In genomic region chr1:86507866-86508265, GRCm38 (mm10) we compare ENCODE assay signal across 23 mouse cellular contexts. TPM values are rescaled to one million over a fixed set of nuclear protein-coding genes. Genes with fewer than 3 reads are reported as not detected.
DNase-seq lines count a peak whose midpoint lies in the region; ATAC-seq and TF ChIP-seq lines count a peak whose summit lies in the region.
"Had no signal": no experiment of that assay in that cellular context is flagged by ENCODE, and none has a peak within 500 bp of the region (broad histone marks: within the 10 kb centered on the region; RNA-seq: fewer than 3 reads in every experiment).

No protein-coding gene starts in this region.

- 83% methylated on average over 5 of the region's 5 CpGs for WGBS in forebrain, embryonic 10.5 days
- 88% methylated on average over 5 of the region's 5 CpGs for WGBS in forebrain, postnatal 0 days
- WGBS in hindbrain, embryonic 16.5 days, result 91% methylated on average over 5 of the region's 5 CpGs
- WGBS in hindbrain, embryonic 12.5 days, result 87% methylated on average over 5 of the region's 5 CpGs
- 89% methylated on average over 5 of the region's 5 CpGs for WGBS in limb, embryonic 10.5 days

- H3K27me3 ChIP-seq in forebrain, embryonic 10.5 days (ENCODE audit: poor library complexity, severe bottlenecking), result no peaks in the 10 kb centered on the region
- no peaks in the 10 kb centered on the region for H3K27me3 ChIP-seq in forebrain, postnatal 0 days (ENCODE audit: insufficient read depth, low read length)
- no peaks in the 10 kb centered on the region for H3K27me3 ChIP-seq in hindbrain, embryonic 16.5 days (replicated peaks; ENCODE audit: control insufficient read depth, insufficient read depth, low read length)
- H3K27me3 ChIP-seq in hindbrain, embryonic 12.5 days, result no peaks in the 10 kb centered on the region
- no peaks in the 10 kb centered on the region for H3K27me3 ChIP-seq in limb, embryonic 10.5 days (ENCODE audit: low read depth, poor library complexity, severe bottlenecking)
- H3K27me3 ChIP-seq: forebrain, embryonic 13.5 days; hindbrain, embryonic 15.5 days; kidney, embryonic 15.5 days; limb, embryonic 12.5 days had no signal

- ATAC-seq in forebrain, postnatal 0 days, result no peak
- no peak for ATAC-seq in hindbrain, embryonic 16.5 days
- ATAC-seq in hindbrain, embryonic 12.5 days (ENCODE audit: low FRiP score), result no peak
- ATAC-seq: forebrain, embryonic 13.5 days; liver, embryonic 12.5 days had no signal

- H3K9ac ChIP-seq in forebrain, postnatal 0 days, result no peak overlapping the region
- peak overlapping the region; percentile 8; the same call in 1 of the 2 replicates for H3K9ac ChIP-seq in hindbrain, embryonic 16.5 days (ENCODE audit: low read depth, low read length)
- no peak overlapping the region for H3K9ac ChIP-seq in hindbrain, embryonic 12.5 days
- H3K9ac ChIP-seq: forebrain, embryonic 13.5 days; hindbrain, embryonic 15.5 days; kidney, embryonic 15.5 days; limb, embryonic 12.5 days had no signal

- no peak overlapping the region for H3K4me2 ChIP-seq in forebrain, postnatal 0 days (ENCODE audit: low read depth)
- H3K4me2 ChIP-seq in hindbrain, embryonic 16.5 days (ENCODE audit: low read length), result no peak overlapping the region
- no peak overlapping the region for H3K4me2 ChIP-seq in hindbrain, embryonic 12.5 days (replicated peaks)
- H3K4me2 ChIP-seq: forebrain, embryonic 13.5 days; heart, embryonic 11.5 days; hindbrain, embryonic 15.5 days; kidney, embryonic 15.5 days; limb, embryonic 12.5 days; liver, embryonic 12.5 days; midbrain, embryonic 11.5 days had no signal

- no peak for DNase-seq in forebrain, embryonic 10.5 days (ENCODE audit: extremely low spot score, low spot score)
- DNase-seq in forebrain, postnatal 0 days, result no peak
- DNase-seq in right cerebral cortex, adult 18-20 months, result peak; percentile 51
- no peak for DNase-seq in right cerebral cortex, postnatal 10 days (ENCODE audit: low spot score in 2 of 2)
- no peak for DNase-seq in limb, embryonic 10.5 days (ENCODE audit: low spot score)
- DNase-seq in spleen, postnatal 36 days (ENCODE audit: low spot score in 2 of 2), result no peak
- DNase-seq: adrenal gland, postnatal 25 days; cerebellum, adult 11 months; kidney, adult 11 months; kidney, postnatal 36 days; lung, adult 18-20 months; lung, postnatal 10 days; right cerebral cortex, postnatal 14 days; thymus, postnatal 25 days had no signal

- H3K36me3 ChIP-seq in forebrain, embryonic 10.5 days (replicated peaks), result no peaks in the 10 kb centered on the region
- H3K36me3 ChIP-seq in forebrain, postnatal 0 days (ENCODE audit: insufficient read depth), result no peaks in the 10 kb centered on the region
- H3K36me3 ChIP-seq in hindbrain, embryonic 16.5 days (ENCODE audit: control insufficient read depth, insufficient read depth, low read length), result no peaks in the 10 kb centered on the region
- H3K36me3 ChIP-seq in hindbrain, embryonic 12.5 days, result no peaks in the 10 kb centered on the region
- H3K36me3 ChIP-seq in limb, embryonic 10.5 days, result no peaks in the 10 kb centered on the region
- H3K36me3 ChIP-seq: hindbrain, embryonic 15.5 days; kidney, embryonic 15.5 days; limb, embryonic 12.5 days; liver, embryonic 12.5 days had no signal

- H3K4me3 ChIP-seq in forebrain, embryonic 10.5 days, result no peak overlapping the region
- H3K4me3 ChIP-seq in forebrain, postnatal 0 days (ENCODE audit: low read depth, low read length), result no peak overlapping the region
- no peak overlapping the region for H3K4me3 ChIP-seq in hindbrain, embryonic 16.5 days (ENCODE audit: low read length)
- no peak overlapping the region for H3K4me3 ChIP-seq in hindbrain, embryonic 12.5 days
- H3K4me3 ChIP-seq in limb, embryonic 10.5 days, result no peak overlapping the region
- H3K4me3 ChIP-seq: forebrain, embryonic 13.5 days; hindbrain, embryonic 15.5 days; kidney, embryonic 15.5 days; limb, embryonic 12.5 days; liver, embryonic 12.5 days had no signal

- no peak for TF ChIP-seq CTCF in forebrain, postnatal 0 days (IDR thresholded peaks at IDR 0.05; ENCODE audit: low read depth)

- H3K4me1 ChIP-seq in forebrain, embryonic 10.5 days, result peaks cover 77% of the 10 kb centered on the region
- H3K4me1 ChIP-seq in forebrain, postnatal 0 days (ENCODE audit: insufficient read depth), result peaks cover 25% of the 10 kb centered on the region
- peaks cover 29% of the 10 kb centered on the region for H3K4me1 ChIP-seq in hindbrain, embryonic 16.5 days (ENCODE audit: control insufficient read depth, insufficient read depth, low read depth, low read length)
- H3K4me1 ChIP-seq in hindbrain, embryonic 12.5 days, result peaks cover 55% of the 10 kb centered on the region
- peaks cover 73% of the 10 kb centered on the region for H3K4me1 ChIP-seq in limb, embryonic 10.5 days

- peak overlapping the region; percentile 40; the same call in 1 of the 2 replicates for H3K27ac ChIP-seq in forebrain, embryonic 10.5 days
- H3K27ac ChIP-seq in forebrain, postnatal 0 days (ENCODE audit: low read depth, low read length), result no peak overlapping the region
- no peak overlapping the region for H3K27ac ChIP-seq in hindbrain, embryonic 16.5 days (ENCODE audit: low read depth, low read length)
- H3K27ac ChIP-seq in hindbrain, embryonic 12.5 days, result no peak overlapping the region
- peak overlapping the region; percentile 94 for H3K27ac ChIP-seq in limb, embryonic 10.5 days
- H3K27ac ChIP-seq: forebrain, embryonic 13.5 days; hindbrain, embryonic 15.5 days; kidney, embryonic 15.5 days; liver, embryonic 12.5 days had no signal

- no peaks in the 10 kb centered on the region for H3K9me3 ChIP-seq in forebrain, embryonic 10.5 days
- H3K9me3 ChIP-seq in forebrain, postnatal 0 days (ENCODE audit: low read length), result no peaks in the 10 kb centered on the region
- no peaks in the 10 kb centered on the region for H3K9me3 ChIP-seq in hindbrain, embryonic 16.5 days (ENCODE audit: control insufficient read depth, low read length)
- no peaks in the 10 kb centered on the region for H3K9me3 ChIP-seq in hindbrain, embryonic 12.5 days (replicated peaks)
- H3K9me3 ChIP-seq in limb, embryonic 10.5 days (replicated peaks), result no peaks in the 10 kb centered on the region
- H3K9me3 ChIP-seq: forebrain, embryonic 13.5 days; hindbrain, embryonic 15.5 days; kidney, embryonic 15.5 days; limb, embryonic 12.5 days; liver, embryonic 12.5 days had no signal

RNA-seq across cellular contexts. Expression of gene Ptma, which starts 18.7 kb away (rescaled TPM):
- polyA plus RNA-seq in forebrain, embryonic 10.5 days (2016; fragmentation: Nextera tagmentation; extraction: Ambion mirVana), result 2,941 and 3,273 TPM in 2 replicates
- 1,921 and 1,968 TPM in 2 replicates for total RNA-seq in forebrain, postnatal 0 days (2014; rRNA removed)
- polyA plus RNA-seq in forebrain, postnatal 0 days (2015; fragmentation: Nextera tagmentation; extraction: Ambion mirVana), result 1,724 and 1,908 TPM in 2 replicates
- 1,165 and 1,204 TPM in 2 replicates for polyA plus RNA-seq in hindbrain, embryonic 16.5 days (2015; fragmentation: Nextera tagmentation; extraction: Ambion mirVana)
- 2,735 and 2,863 TPM in 2 replicates for polyA plus RNA-seq in hindbrain, embryonic 12.5 days (2016; fragmentation: Nextera tagmentation; extraction: Ambion mirVana)
- 3,283 and 3,422 TPM in 2 replicates for polyA plus RNA-seq in limb, embryonic 10.5 days (2016; fragmentation: Nextera tagmentation; extraction: Ambion mirVana)

Comparison
In these comparisons a context has a peak if more than half of its experiments do, and no peak if none do; other contexts are left out.
1. H3K27ac ChIP-seq: peak in forebrain, embryonic 10.5 days (single experiment) and limb, embryonic 10.5 days (single experiment); none in forebrain, postnatal 0 days (single experiment), hindbrain, embryonic 16.5 days (single experiment) and hindbrain, embryonic 12.5 days (single experiment).